Mouse (Mus musculus) bone marrow, adult 2 months (tissue): ENCODE data around the gene Mtch2. TPM values are rescaled to one million over a fixed set of nuclear protein-coding genes. Genes with fewer than 3 reads are reported as not detected.

ENCODE experiments used
- H3K27ac ChIP-seq: fragments of 200-500 bp; 2 replicates; pipeline ENCODE4 v1.5.1; 2012; ENCODE audit warnings: low read depth, mild to moderate bottlenecking, control low read depth, inconsistent platforms, low read length; ENCODE audit not compliant: control insufficient read depth, poor library complexity, insufficient read depth
- H3K4me1 ChIP-seq: fragments of 200-500 bp; 2 replicates; pipeline ENCODE4 v1.6.1; 2011; ENCODE audit warnings: low read length; ENCODE audit not compliant: control insufficient read depth, insufficient read depth
- H3K4me3 ChIP-seq: fragments of 200-500 bp; replicated peaks from 2 replicates; pipeline ENCODE3; 2011; ENCODE audit warnings: mild to moderate bottlenecking, low read depth, low read length, control low read depth; ENCODE audit not compliant: control insufficient read depth
- CTCF ChIP-seq: fragments of 200-500 bp; IDR thresholded peaks from 2 replicates; pipeline ENCODE4 v1.5.1; 2011; ENCODE audit warnings: low read length, control low read depth; ENCODE audit not compliant: control insufficient read depth, insufficient read depth
- POLR2A ChIP-seq: fragments of 200-500 bp; IDR thresholded peaks from 2 replicates; pipeline ENCODE4 v1.6.1; 2011; ENCODE audit warnings: low read depth, mild to moderate bottlenecking, control low read depth, low read length, borderline replicate concordance; ENCODE audit not compliant: control insufficient read depth
- WGBS: fragments of 180-500 bp; shearing (Covaris S2); methylation state at CpG from one replicate; pipeline ENCODE4 v1.1.7; 2018; 5-methylcytosine and 5-hydroxymethylcytosine counted together
- polyA plus RNA-seq: library from polyadenylated mRNA; stranded (reverse); fragments of >200 nt; gene quantifications from 2 replicates; pipeline ENCODE4 v1.2.4, GENCODE M21; 2011; ENCODE audit warnings: low replicate concordance; ENCODE audit not compliant: missing spikeins, insufficient read depth, insufficient read length

Gene Mtch2
- polyA plus RNA-seq, 1 experiment, result 113 TPM

DNA sequence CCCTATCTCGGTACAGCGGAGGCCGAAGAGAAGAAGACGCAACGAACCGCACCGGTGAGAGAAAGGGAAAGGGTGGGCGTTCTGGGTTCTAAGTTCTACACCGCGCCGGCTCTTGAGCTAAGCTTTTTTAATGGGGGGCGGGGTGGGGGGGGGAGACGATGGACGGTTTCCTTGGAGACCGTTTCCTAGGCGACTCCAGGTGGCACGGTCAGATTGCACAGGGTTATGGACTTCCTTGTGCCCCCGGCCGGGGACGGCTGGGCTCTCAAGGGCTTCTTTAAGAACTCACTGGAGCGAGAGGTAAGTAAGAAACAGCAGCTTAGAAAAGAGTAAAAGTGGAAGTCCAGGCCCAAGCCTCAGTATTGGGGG lies 57.9 kb downstream of the Mtch2 start:
- Histone ChIP-seq H3K4me1 (no peaks in the 10 kb centered on the region; the same call in 1 of the 2 replicates), H3K27ac (peak overlapping the region; percentile 78), H3K4me3 (peak overlapping the region; percentile 99)
- under 1% methylated on average over 21 of the region's 21 CpGs for WGBS
- TF ChIP-seq CTCF (no peak), POLR2A (no peak)

DNA sequence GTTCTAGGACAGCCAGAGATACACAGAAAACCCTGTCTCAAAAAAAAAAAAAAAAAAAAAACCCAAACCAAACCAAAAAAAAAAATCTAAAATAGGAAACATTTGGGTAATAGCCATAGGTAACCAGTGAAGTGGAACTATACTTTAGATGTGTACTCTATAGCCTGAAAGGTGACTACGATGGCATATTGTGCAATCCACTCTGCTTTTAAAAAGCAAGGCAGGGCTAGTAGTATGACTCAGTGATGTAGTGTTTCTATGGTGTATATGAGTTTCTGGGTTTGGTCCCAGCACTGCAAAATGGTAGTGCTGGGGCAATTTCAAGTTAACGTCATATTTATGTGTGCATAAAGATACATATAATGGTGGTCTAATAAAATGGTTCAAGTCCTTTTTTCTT lies 59.8 kb downstream of the Mtch2 start:
- WGBS, result 89% methylated on average over 2 of the region's 2 CpGs
- Histone ChIP-seq H3K4me3 (no peak overlapping the region), H3K27ac (no peak overlapping the region), H3K4me1 (no peaks in the 10 kb centered on the region; the same call in 1 of the 2 replicates)
- no peak for TF ChIP-seq CTCF

GRCm38 (mm10) chr2:90910861-90911260 lies 63.9 kb downstream of the Mtch2 start:
- H3K4me3 ChIP-seq, result no peak overlapping the region
- WGBS, result 53% methylated on average over 1 of the region's 1 CpGs
- no peak overlapping the region for H3K27ac ChIP-seq
- TF ChIP-seq POLR2A, result no peak
- no peaks in the 10 kb centered on the region for H3K4me1 ChIP-seq

- no peak overlapping the region for H3K27ac ChIP-seq
- H3K4me3 ChIP-seq, result no peak overlapping the region
- TF ChIP-seq POLR2A (no peak), CTCF (no peak)
- WGBS, result 79% methylated on average over 1 of the region's 1 CpGs
- no peaks in the 10 kb centered on the region for H3K4me1 ChIP-seq
Measured at GRCm38 (mm10) chr2:90911668-90912067, 64.7 kb downstream of the Mtch2 start.

DNA sequence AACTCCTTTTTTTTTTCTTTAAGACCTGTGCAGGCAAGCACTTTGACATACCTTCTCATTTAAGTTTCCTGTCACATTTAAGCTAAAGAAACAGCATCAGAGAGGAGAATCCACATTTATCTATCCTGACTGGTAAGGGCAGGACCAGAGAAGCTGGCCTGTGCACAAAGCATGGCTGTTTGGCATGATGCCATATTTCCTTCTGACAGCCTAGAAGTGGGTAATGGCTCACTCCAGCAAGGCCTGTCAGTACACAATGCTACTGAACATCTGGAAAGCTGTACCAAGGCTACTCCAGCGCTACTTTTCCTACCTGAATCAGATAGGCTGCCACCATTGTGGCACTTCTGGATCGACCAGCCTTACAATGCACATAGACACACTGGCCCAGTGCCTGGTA lies 66.7 kb downstream of the Mtch2 start:
- H3K4me1 ChIP-seq, result no peaks in the 10 kb centered on the region; the same call in 1 of the 2 replicates
- TF ChIP-seq POLR2A (no peak), CTCF (no peak)
- WGBS, result 85% methylated on average over 2 of the region's 2 CpGs

DNA sequence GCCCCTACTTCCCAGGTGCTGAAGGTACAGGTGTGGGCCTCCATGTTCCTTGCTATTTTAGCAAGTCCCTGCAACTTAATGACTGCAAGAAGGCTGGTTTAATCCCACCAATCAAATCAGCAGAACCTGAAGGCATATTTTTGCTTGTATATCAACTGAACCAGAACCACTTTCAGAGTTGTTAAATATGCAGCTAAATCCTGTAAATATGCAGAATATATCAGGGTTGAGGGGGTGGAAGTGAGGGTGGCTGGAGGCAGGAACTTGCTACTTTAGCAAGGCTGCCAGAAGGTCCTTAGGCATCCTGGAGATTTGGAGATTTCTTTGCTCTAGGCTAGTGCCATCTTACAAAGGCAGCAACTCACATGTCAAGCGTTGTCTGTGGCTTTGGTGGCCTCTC lies 68.6 kb downstream of the Mtch2 start:
- TF ChIP-seq POLR2A (no peak), CTCF (no peak)

More for the DNA sequence above, 66.7 kb downstream of the Mtch2 start:
- Histone ChIP-seq H3K4me3 (no peak overlapping the region), H3K27ac (no peak overlapping the region)

More for the DNA sequence above, 68.6 kb downstream of the Mtch2 start:
- H3K4me1 ChIP-seq, result no peaks in the 10 kb centered on the region; the same call in 1 of the 2 replicates
- H3K27ac ChIP-seq, result no peak overlapping the region
- no peak overlapping the region for H3K4me3 ChIP-seq
- WGBS, result 76% methylated on average over 1 of the region's 1 CpGs

Other genes with a start within 250 kb of the Mtch2 start
- 12.9 and 16.0 TPM in 2 replicates for gene Nup160, start 169.9 kb upstream of the Mtch2 start, polyA plus RNA-seq
- 55.2 and 86.8 TPM in 2 replicates for gene Fnbp4, start 101.8 kb upstream of the Mtch2 start, polyA plus RNA-seq
- not detected in 2 replicates for gene Agbl2, start 64.4 kb upstream of the Mtch2 start, polyA plus RNA-seq
- gene C1qtnf4, start 38.7 kb downstream of the Mtch2 start, polyA plus RNA-seq, result not detected in 2 replicates
- gene Kbtbd4, start 57.6 kb downstream of the Mtch2 start, polyA plus RNA-seq, result 3.9 and 8.2 TPM in 2 replicates
- 50.8 and 57.6 TPM in 2 replicates for gene Ndufs3, start 57.7 kb downstream of the Mtch2 start, polyA plus RNA-seq
- 34.8 and 39.9 TPM in 2 replicates for gene Celf1, start 93.2 kb downstream of the Mtch2 start, polyA plus RNA-seq
- gene Rapsn, start 188.5 kb downstream of the Mtch2 start, polyA plus RNA-seq, result 2.1 and 2.4 TPM in 2 replicates
- 264 and 333 TPM in 2 replicates for gene Psmc3, start 206.9 kb downstream of the Mtch2 start, polyA plus RNA-seq
- gene Slc39a13, start 223.3 kb downstream of the Mtch2 start, polyA plus RNA-seq, result 6.8 and 15.6 TPM in 2 replicates
- 28.0 and 65.7 TPM in 2 replicates for gene Spi1, start 235.2 kb downstream of the Mtch2 start, polyA plus RNA-seq